Mouse (Mus musculus): ENCODE data around the gene Tcte2.

Tcte2 gene

GRCm38 (mm10) chr17:13744824-13745223 is 16.8 kb downstream of the Tcte2 start:
- DNase-seq (ENCODE audit: low spot score): no peak

GRCm38 (mm10) chr17:13744219-13744618 is 17.4 kb downstream of the Tcte2 start:
- no peak for DNase-seq (ENCODE audit: low spot score)

- no peak for DNase-seq (ENCODE audit: low spot score)
Observed at GRCm38 (mm10) chr17:13743709-13744079, 17.9 kb downstream of the Tcte2 start.

GRCm38 (mm10) chr17:13742941-13743708 is 18.5 kb downstream of the Tcte2 start:
- DNase-seq (ENCODE audit: low spot score): no peak

- no peak for DNase-seq (ENCODE audit: low spot score)
Observed at GRCm38 (mm10) chr17:13742334-13742733, 19.3 kb downstream of the Tcte2 start.

- no peak for DNase-seq (ENCODE audit: low spot score)
Observed at GRCm38 (mm10) chr17:13741611-13742010, 20.0 kb downstream of the Tcte2 start.

- DNase-seq (ENCODE audit: low spot score): no peak
Observed at GRCm38 (mm10) chr17:13740796-13741195, 20.8 kb downstream of the Tcte2 start.

GRCm38 (mm10) chr17:13739981-13740380 is 21.6 kb downstream of the Tcte2 start:
- no peak for DNase-seq (ENCODE audit: low spot score)

GRCm38 (mm10) chr17:13738916-13739315 is 22.7 kb downstream of the Tcte2 start:
- no peak for DNase-seq (ENCODE audit: low spot score)

- DNase-seq (ENCODE audit: low spot score): no peak
Observed at GRCm38 (mm10) chr17:13738121-13738776, 23.4 kb downstream of the Tcte2 start.

- no peak for DNase-seq (ENCODE audit: low spot score)
Observed at GRCm38 (mm10) chr17:13737336-13737735, 24.3 kb downstream of the Tcte2 start.

GRCm38 (mm10) chr17:13735803-13736282 is 25.8 kb downstream of the Tcte2 start:
- DNase-seq (ENCODE audit: low spot score): no peak

- DNase-seq (ENCODE audit: low spot score): no peak
Observed at GRCm38 (mm10) chr17:13735057-13735456, 26.6 kb downstream of the Tcte2 start.

GRCm38 (mm10) chr17:13733971-13734370 is 27.7 kb downstream of the Tcte2 start:
- DNase-seq (ENCODE audit: low spot score): no peak

GRCm38 (mm10) chr17:13732685-13733084 is 28.9 kb downstream of the Tcte2 start:
- no peak for DNase-seq (ENCODE audit: low spot score)

- no peak for DNase-seq (ENCODE audit: low spot score)
Observed at GRCm38 (mm10) chr17:13731727-13732112, 29.9 kb downstream of the Tcte2 start.

GRCm38 (mm10) chr17:13730980-13731726 is 30.5 kb downstream of the Tcte2 start:
- DNase-seq (ENCODE audit: low spot score): no peak

GRCm38 (mm10) chr17:13726832-13727355 is 34.7 kb downstream of the Tcte2 start:
- DNase-seq (ENCODE audit: low spot score): no peak

GRCm38 (mm10) chr17:13725004-13725550 is 36.5 kb downstream of the Tcte2 start:
- DNase-seq (ENCODE audit: low spot score): no peak

GRCm38 (mm10) chr17:13722434-13722833 is 39.2 kb downstream of the Tcte2 start:
- no peak for DNase-seq (ENCODE audit: low spot score)

GRCm38 (mm10) chr17:13721372-13721771 is 40.3 kb downstream of the Tcte2 start:
- no peak for DNase-seq (ENCODE audit: low spot score)

- DNase-seq (ENCODE audit: low spot score): no peak
Observed at GRCm38 (mm10) chr17:13720187-13720586, 41.4 kb downstream of the Tcte2 start.
